Mouse (Mus musculus): Measurements from ENCODE around the gene Lrch4.

DNA sequence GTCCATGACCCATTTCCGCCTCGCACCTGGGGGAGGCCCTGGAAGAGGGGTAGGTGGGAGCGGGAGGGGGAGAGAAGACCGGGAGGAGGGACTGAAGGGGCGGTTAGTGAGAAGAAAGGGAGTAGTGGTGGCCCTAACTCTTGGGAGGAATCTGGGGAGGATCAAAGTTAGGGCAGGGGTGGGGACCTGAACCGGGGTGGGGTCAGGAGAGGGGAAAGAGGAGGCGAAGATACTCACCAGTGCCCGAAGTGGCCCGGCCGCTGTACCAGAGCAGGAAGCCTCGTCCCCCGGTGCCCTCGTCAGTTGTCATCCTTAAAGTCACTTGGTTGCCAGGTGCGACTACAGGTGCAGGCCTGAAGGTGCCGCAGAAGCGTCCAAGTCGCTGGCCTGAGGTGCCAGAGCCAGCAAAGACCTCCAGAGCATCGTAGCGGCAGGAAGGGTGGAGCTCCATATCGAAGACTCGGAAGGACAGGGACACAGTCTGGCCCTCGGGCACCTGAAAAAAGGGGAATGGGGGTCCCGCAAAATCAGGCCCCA is 20.2 kb upstream of the Lrch4 start:
- TF ChIP-seq POLR2A (IDR thresholded peaks at IDR 0.05; ENCODE audit: borderline replicate concordance, control insufficient read depth, low read depth, low read length) = no peak
- TF ChIP-seq CTCF (IDR thresholded peaks at IDR 0.05; ENCODE audit: control insufficient read depth, insufficient read depth, low read length) = no peak
